Mouse (Mus musculus): ENCODE results near the gene Ttc9b.

Gene Ttc9b

GRCm38 (mm10) chr7:27688815-27689612, 35.3 kb downstream of the Ttc9b start, which contains the start of gene Zfp607b:
Gene Zfp607b (plus strand): TSS chr7:27689340.
- DNase-seq = peak; percentile 92

- peak; percentile 57 for DNase-seq
Measured at GRCm38 (mm10) chr7:27691076-27691475, 37.4 kb downstream of the Ttc9b start.

GRCm38 (mm10) chr7:27696711-27697110, 43.0 kb downstream of the Ttc9b start:
- no peak for DNase-seq
